Mouse (Mus musculus): ENCODE data around the gene Cpne9. TPM values are rescaled to one million over a fixed set of nuclear protein-coding genes. Genes with fewer than 3 reads are reported as not detected.

The Cpne9 gene
- polyA plus RNA-seq, 1 experiment from 2014 or later: 0.07 TPM

- Histone ChIP-seq H3K9ac (ENCODE audit: low read length) (peak within 1 kb of the TSS; percentile 95), H3K27me3 (ENCODE audit: control insufficient read depth, insufficient read depth, low read length) (no peaks in the 10 kb centered on the region), H3K36me3 (ENCODE audit: control insufficient read depth, insufficient read depth, low read length) (peaks cover 28% of the 10 kb centered on the region), H3K4me1 (ENCODE audit: control insufficient read depth in 2 of 2, insufficient read depth in 2 of 2, low read length in 2 of 2) (peaks cover 23 to 32% of the 10 kb centered on the region in 2 experiments), H3K4me2 (ENCODE audit: low read length) (peak within 1 kb of the TSS; percentile 82), H3K4me3 (ENCODE audit: control insufficient read depth in 1 of 2, insufficient read depth in 1 of 2, low read depth in 1 of 2, low read length in 2 of 2) (peak within 1 kb of the TSS; percentile 81 to 90), H3K9me3 (ENCODE audit: control insufficient read depth, low read length) (no peaks in the 10 kb centered on the region), H3K27ac (replicated peaks in 1 of 2; ENCODE audit: control insufficient read depth in 1 of 2, insufficient read depth in 1 of 2, low read depth in 2 of 2, low read length in 2 of 2) (peak within 1 kb of the TSS; percentile 63 to 83)
- peak; percentile 77 for ATAC-seq (ENCODE audit: insufficient number of reproducible peaks, insufficient read depth, low FRiP score, low read depth)
- WGBS: 10% methylated on average over 32 of the region's 32 CpGs
Observed at GRCm38 (mm10) chr6:113343177-113344092, 61.3 kb downstream of the Cpne9 start, which contains the start of gene Camk1. TSS of gene Camk1 (minus strand) at chr6:113343984.

GRCm38 (mm10) chr6:113344321-113344720 lies 62.2 kb downstream of the Cpne9 start:
- no peaks in the 10 kb centered on the region for H3K9me3 ChIP-seq (ENCODE audit: control insufficient read depth, low read length)
- H3K4me3 ChIP-seq (ENCODE audit: control insufficient read depth in 1 of 2, insufficient read depth in 1 of 2, low read depth in 1 of 2, low read length in 2 of 2): peak overlapping the region in 1 of 2 experiments; percentile 81; a peak in 2 of 4 replicates
- H3K27ac ChIP-seq (replicated peaks in 1 of 2; ENCODE audit: control insufficient read depth in 1 of 2, insufficient read depth in 1 of 2, low read depth in 2 of 2, low read length in 2 of 2): peak overlapping the region; percentile 3 to 83; a peak in 2 of 4 replicates
- peaks cover 19% of the 10 kb centered on the region for H3K36me3 ChIP-seq (ENCODE audit: control insufficient read depth, insufficient read depth, low read length)
- peaks cover 23 to 32% of the 10 kb centered on the region in 2 experiments for H3K4me1 ChIP-seq (ENCODE audit: control insufficient read depth in 2 of 2, insufficient read depth in 2 of 2, low read length in 2 of 2)
- H3K4me2 ChIP-seq (ENCODE audit: low read length): peak overlapping the region; percentile 82
- WGBS: 28% methylated on average over 2 of the region's 2 CpGs
- peak; percentile 42 for ATAC-seq (ENCODE audit: insufficient number of reproducible peaks, insufficient read depth, low FRiP score, low read depth)
- H3K9ac ChIP-seq (ENCODE audit: low read length): peak overlapping the region; percentile 95
- H3K27me3 ChIP-seq (ENCODE audit: control insufficient read depth, insufficient read depth, low read length): no peaks in the 10 kb centered on the region

- WGBS: 74% methylated on average over 4 of the region's 4 CpGs
- H3K9me3 ChIP-seq (ENCODE audit: control insufficient read depth, low read length): no peaks in the 10 kb centered on the region
Observed at GRCm38 (mm10) chr6:113346897-113347296, 64.8 kb downstream of the Cpne9 start.

GRCm38 (mm10) chr6:113350538-113350937 lies 68.4 kb downstream of the Cpne9 start:
- Histone ChIP-seq H3K4me3 (ENCODE audit: control insufficient read depth in 1 of 2, insufficient read depth in 1 of 2, low read depth in 1 of 2, low read length in 2 of 2) (no peak overlapping the region), H3K27ac (replicated peaks in 1 of 2; ENCODE audit: control insufficient read depth in 1 of 2, insufficient read depth in 1 of 2, low read depth in 2 of 2, low read length in 2 of 2) (no peak overlapping the region), H3K4me1 (ENCODE audit: control insufficient read depth in 2 of 2, insufficient read depth in 2 of 2, low read length in 2 of 2) (no peaks in the 10 kb centered on the region; a peak in 1 of 4 replicates), H3K9ac (ENCODE audit: low read length) (no peak overlapping the region), H3K4me2 (ENCODE audit: low read length) (no peak overlapping the region), H3K36me3 (ENCODE audit: control insufficient read depth, insufficient read depth, low read length) (no peaks in the 10 kb centered on the region), H3K9me3 (ENCODE audit: control insufficient read depth, low read length) (no peaks in the 10 kb centered on the region), H3K27me3 (ENCODE audit: control insufficient read depth, insufficient read depth, low read length) (no peaks in the 10 kb centered on the region)
- ATAC-seq (ENCODE audit: insufficient number of reproducible peaks, insufficient read depth, low FRiP score, low read depth): no peak

More at GRCm38 (mm10) chr6:113346897-113347296, 64.8 kb downstream of the Cpne9 start:
- H3K36me3 ChIP-seq (ENCODE audit: control insufficient read depth, insufficient read depth, low read length): no peaks in the 10 kb centered on the region
- no peaks in the 10 kb centered on the region for H3K27me3 ChIP-seq (ENCODE audit: control insufficient read depth, insufficient read depth, low read length)
- peaks cover 19 to 26% of the 10 kb centered on the region in 2 experiments for H3K4me1 ChIP-seq (ENCODE audit: control insufficient read depth in 2 of 2, insufficient read depth in 2 of 2, low read length in 2 of 2)
- no peak overlapping the region for H3K27ac ChIP-seq (replicated peaks in 1 of 2; ENCODE audit: control insufficient read depth in 1 of 2, insufficient read depth in 1 of 2, low read depth in 2 of 2, low read length in 2 of 2)
- no peak overlapping the region for H3K4me2 ChIP-seq (ENCODE audit: low read length)
- H3K4me3 ChIP-seq (ENCODE audit: control insufficient read depth in 1 of 2, insufficient read depth in 1 of 2, low read depth in 1 of 2, low read length in 2 of 2): no peak overlapping the region
- ATAC-seq (ENCODE audit: insufficient number of reproducible peaks, insufficient read depth, low FRiP score, low read depth): no peak
- no peak overlapping the region for H3K9ac ChIP-seq (ENCODE audit: low read length)

GRCm38 (mm10) chr6:113351161-113351560 lies 69.1 kb downstream of the Cpne9 start:
- no peaks in the 10 kb centered on the region for H3K9me3 ChIP-seq (ENCODE audit: control insufficient read depth, low read length)
- 47% methylated on average over 1 of the region's 1 CpGs for WGBS
- H3K27ac ChIP-seq (replicated peaks in 1 of 2; ENCODE audit: control insufficient read depth in 1 of 2, insufficient read depth in 1 of 2, low read depth in 2 of 2, low read length in 2 of 2): no peak overlapping the region
- H3K36me3 ChIP-seq (ENCODE audit: control insufficient read depth, insufficient read depth, low read length): no peaks in the 10 kb centered on the region
- H3K9ac ChIP-seq (ENCODE audit: low read length): no peak overlapping the region
- no peak for ATAC-seq (ENCODE audit: insufficient number of reproducible peaks, insufficient read depth, low FRiP score, low read depth)
- no peaks in the 10 kb centered on the region; a peak in 1 of 4 replicates for H3K4me1 ChIP-seq (ENCODE audit: control insufficient read depth in 2 of 2, insufficient read depth in 2 of 2, low read length in 2 of 2)
- no peak overlapping the region for H3K4me3 ChIP-seq (ENCODE audit: control insufficient read depth in 1 of 2, insufficient read depth in 1 of 2, low read depth in 1 of 2, low read length in 2 of 2)
- no peak overlapping the region for H3K4me2 ChIP-seq (ENCODE audit: low read length)
- no peaks in the 10 kb centered on the region for H3K27me3 ChIP-seq (ENCODE audit: control insufficient read depth, insufficient read depth, low read length)

GRCm38 (mm10) chr6:113351653-113352052 lies 69.5 kb downstream of the Cpne9 start:
- 67% methylated on average over 10 of the region's 10 CpGs for WGBS
- H3K36me3 ChIP-seq (ENCODE audit: control insufficient read depth, insufficient read depth, low read length): no peaks in the 10 kb centered on the region
- H3K9me3 ChIP-seq (ENCODE audit: control insufficient read depth, low read length): no peaks in the 10 kb centered on the region
- H3K4me3 ChIP-seq (ENCODE audit: control insufficient read depth in 1 of 2, insufficient read depth in 1 of 2, low read depth in 1 of 2, low read length in 2 of 2): no peak overlapping the region
- no peaks in the 10 kb centered on the region; a peak in 1 of 4 replicates for H3K4me1 ChIP-seq (ENCODE audit: control insufficient read depth in 2 of 2, insufficient read depth in 2 of 2, low read length in 2 of 2)
- no peak overlapping the region for H3K9ac ChIP-seq (ENCODE audit: low read length)
- no peaks in the 10 kb centered on the region for H3K27me3 ChIP-seq (ENCODE audit: control insufficient read depth, insufficient read depth, low read length)
- no peak overlapping the region for H3K4me2 ChIP-seq (ENCODE audit: low read length)
- no peak for ATAC-seq (ENCODE audit: insufficient number of reproducible peaks, insufficient read depth, low FRiP score, low read depth)
- H3K27ac ChIP-seq (replicated peaks in 1 of 2; ENCODE audit: control insufficient read depth in 1 of 2, insufficient read depth in 1 of 2, low read depth in 2 of 2, low read length in 2 of 2): no peak overlapping the region

- WGBS: 72% methylated on average over 3 of the region's 3 CpGs
- Histone ChIP-seq H3K27ac (replicated peaks in 1 of 2; ENCODE audit: control insufficient read depth in 1 of 2, insufficient read depth in 1 of 2, low read depth in 2 of 2, low read length in 2 of 2) (no peak overlapping the region), H3K9ac (ENCODE audit: low read length) (no peak overlapping the region), H3K4me2 (ENCODE audit: low read length) (no peak overlapping the region), H3K9me3 (ENCODE audit: control insufficient read depth, low read length) (no peaks in the 10 kb centered on the region), H3K36me3 (ENCODE audit: control insufficient read depth, insufficient read depth, low read length) (no peaks in the 10 kb centered on the region), H3K4me1 (ENCODE audit: control insufficient read depth in 2 of 2, insufficient read depth in 2 of 2, low read length in 2 of 2) (no peaks in the 10 kb centered on the region; a peak in 1 of 4 replicates), H3K27me3 (ENCODE audit: control insufficient read depth, insufficient read depth, low read length) (no peaks in the 10 kb centered on the region), H3K4me3 (ENCODE audit: control insufficient read depth in 1 of 2, insufficient read depth in 1 of 2, low read depth in 1 of 2, low read length in 2 of 2) (no peak overlapping the region)
- ATAC-seq (ENCODE audit: insufficient number of reproducible peaks, insufficient read depth, low FRiP score, low read depth): no peak
Observed at GRCm38 (mm10) chr6:113352820-113353219, 70.7 kb downstream of the Cpne9 start.
